Mouse (Mus musculus) heart, postnatal 10 days (tissue): ENCODE data around the gene Gm20823. TPM values are rescaled to one million over a fixed set of nuclear protein-coding genes. Genes with fewer than 3 reads are reported as not detected.
"Not testable (repeated sequence)": the region's sequence is repeated elsewhere in the genome, so short reads cannot be mapped to it uniquely, and the experiment has no call there.

Experiments used
- DNase-seq, 2 experiments: peaks; one replicate each; pipeline ENCODE4 v3.0.0; 2021
- intact Hi-C: fragments of 180-260 bp; cut with DNase I; formaldehyde crosslinking; loops from one replicate; pipeline ENCODE4 v1.15.1; 2025
- total RNA-seq, 2 experiments: library from RNA; stranded (reverse); gene quantifications; 2 replicates each; pipeline ENCODE4 v1.2.3; 2021

The Gm20823 gene
- total RNA-seq: not detected

- intact Hi-C loops, DNase-seq: not testable (repeated sequence)
Observed at GRCm38 (mm10) chrY:62464745-62465144, at the start of gene Gm20823. Gene Gm20823, minus strand, starts transcription at chrY:62464845.
